Mouse (Mus musculus) heart, adult 2 months (tissue): ENCODE results near the gene Zfp867.

ENCODE experiments used
- CTCF ChIP-seq: fragments of 200-600 bp; IDR thresholded peaks from 2 replicates; pipeline ENCODE4 v1.8.1; 2022; ENCODE audit warnings: antibody characterized with exemption, mild to moderate bottlenecking, moderate library complexity
- POLR2A ChIP-seq: fragments of 200-500 bp; IDR thresholded peaks from 2 replicates; pipeline ENCODE4 v1.6.1; 2011; ENCODE audit warnings: mild to moderate bottlenecking, low read depth, low read length, control low read depth; ENCODE audit not compliant: insufficient read depth

DNA sequence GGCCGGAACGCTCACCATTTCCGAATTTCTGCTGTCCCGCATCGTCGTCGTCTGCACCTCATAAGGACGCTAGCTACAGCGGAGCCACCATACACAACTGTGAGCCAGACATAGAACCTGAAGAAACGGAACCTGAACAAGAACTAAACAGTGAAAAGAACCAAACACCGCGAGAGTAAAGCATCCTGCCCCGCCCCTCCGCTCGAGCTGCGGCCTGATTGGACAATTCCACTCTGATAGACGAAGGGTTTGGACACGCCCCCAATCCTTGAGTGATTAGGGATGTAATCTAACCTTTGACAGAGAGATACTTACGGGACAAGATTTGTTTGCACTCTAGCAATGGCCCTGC, at the start of gene Zfp867:
- TF ChIP-seq CTCF (no peak), POLR2A (peak; percentile 88)
